Mouse (Mus musculus) heart, adult 2 months (tissue): ENCODE results near the gene Gm20662.

Experiments
- CTCF ChIP-seq: fragments of 200-600 bp; IDR thresholded peaks from 2 replicates; pipeline ENCODE4 v1.8.1; 2022; ENCODE audit warnings: antibody characterized with exemption, mild to moderate bottlenecking, moderate library complexity
- EP300 ChIP-seq: fragments of 200-500 bp; IDR thresholded peaks from 2 replicates; pipeline ENCODE4 v1.6.1; 2011; ENCODE audit warnings: low read depth, low read length, control low read depth; ENCODE audit not compliant: insufficient read depth
- POLR2A ChIP-seq: fragments of 200-500 bp; IDR thresholded peaks from 2 replicates; pipeline ENCODE4 v1.6.1; 2011; ENCODE audit warnings: mild to moderate bottlenecking, low read depth, low read length, control low read depth; ENCODE audit not compliant: insufficient read depth

DNA sequence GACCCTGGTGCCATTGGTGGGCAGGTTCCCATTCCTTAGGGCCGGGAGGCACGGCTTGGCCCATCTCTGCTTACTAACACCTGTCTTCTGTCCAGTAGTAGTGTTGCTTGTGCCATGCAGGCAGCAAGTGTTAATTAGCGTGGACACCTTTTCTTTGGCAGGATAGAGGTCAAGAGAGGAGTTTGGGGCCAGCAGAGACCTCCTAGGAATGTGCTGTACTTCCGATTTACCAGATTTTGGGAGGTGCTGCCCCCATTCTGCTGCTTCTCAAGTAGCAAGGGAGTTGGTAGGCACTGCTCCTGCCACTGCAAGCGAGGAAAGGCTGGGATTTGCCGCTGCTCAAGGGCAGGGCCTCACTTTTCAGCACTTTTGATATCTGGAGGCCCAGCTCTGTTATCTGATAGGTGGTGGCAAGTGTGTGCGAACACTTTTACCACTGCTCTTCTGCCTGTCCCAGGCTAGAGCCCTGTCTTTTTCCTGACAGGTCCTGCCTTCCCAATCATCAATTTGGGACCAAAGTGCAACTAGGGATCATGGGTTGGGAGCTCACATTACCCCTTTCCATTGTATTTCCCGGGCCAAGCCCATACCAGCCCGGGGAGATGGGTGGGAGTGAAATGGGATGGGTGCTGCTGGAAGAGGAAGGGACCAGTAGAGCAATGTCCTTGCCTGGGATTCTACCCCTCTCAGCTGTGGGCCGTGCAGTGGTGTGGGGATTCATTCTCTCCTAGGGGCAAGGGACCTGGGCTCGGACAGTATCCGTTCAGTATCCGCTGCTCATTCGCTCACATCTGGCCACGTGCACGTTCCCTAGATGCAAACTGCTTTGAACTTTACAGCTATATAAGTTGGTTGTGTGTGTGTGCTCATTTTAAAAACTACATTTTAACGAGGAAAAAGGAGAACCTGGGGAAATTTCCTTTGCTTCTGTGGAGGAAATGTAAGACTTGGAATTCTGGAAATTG is 51.7 kb downstream of the Gm20662 start:
- TF ChIP-seq POLR2A: no peak
- no peak for TF ChIP-seq CTCF
- TF ChIP-seq EP300: no peak
